In genomic region chr9:66605876-66606750, GRCm38 (mm10) we compare ENCODE assay signal across 9 mouse cellular contexts. TPM values are rescaled to one million over a fixed set of nuclear protein-coding genes. Genes with fewer than 3 reads are reported as not detected.
DNase-seq lines count a peak whose midpoint lies in the region; ATAC-seq lines count a peak whose summit lies in the region.
"Had no signal": no experiment of that assay in that cellular context is flagged by ENCODE, and none has a peak within 500 bp of the region (broad histone marks: within the 10 kb centered on the region; RNA-seq: fewer than 3 reads in every experiment).

No protein-coding gene starts in this region.

- no peaks in the 10 kb centered on the region for H3K9me3 ChIP-seq in kidney, embryonic 16.5 days (ENCODE audit: low read length)
- H3K9me3 ChIP-seq in forebrain, embryonic 10.5 days, result no peaks in the 10 kb centered on the region
- no peaks in the 10 kb centered on the region for H3K9me3 ChIP-seq in forebrain, embryonic 14.5 days (replicated peaks; ENCODE audit: control insufficient read depth, low read length)
- H3K9me3 ChIP-seq: midbrain, embryonic 12.5 days had no signal

- no peak overlapping the region for H3K27ac ChIP-seq in kidney, embryonic 16.5 days (ENCODE audit: low read length)
- no peak overlapping the region for H3K27ac ChIP-seq in forebrain, embryonic 10.5 days
- H3K27ac ChIP-seq in forebrain, embryonic 14.5 days (ENCODE audit: low read depth, low read length), result no peak overlapping the region
- H3K27ac ChIP-seq: midbrain, embryonic 12.5 days had no signal

- peaks cover 11% of the 10 kb centered on the region; the same call in 1 of the 2 replicates for H3K4me1 ChIP-seq in kidney, embryonic 16.5 days (ENCODE audit: insufficient read depth, low read length)
- 0 out of 2 replicates have a peak, but pooled peaks cover 3% of the 10 kb centered on the region for H3K4me1 ChIP-seq in forebrain, embryonic 10.5 days
- no peaks in the 10 kb centered on the region for H3K4me1 ChIP-seq in forebrain, embryonic 14.5 days (ENCODE audit: control insufficient read depth, insufficient read depth, low read length)

- no peaks in the 10 kb centered on the region for H3K36me3 ChIP-seq in kidney, embryonic 16.5 days (ENCODE audit: insufficient read depth, low read length)
- no peaks in the 10 kb centered on the region for H3K36me3 ChIP-seq in forebrain, embryonic 10.5 days (replicated peaks)
- H3K36me3 ChIP-seq in forebrain, embryonic 14.5 days (ENCODE audit: control insufficient read depth, insufficient read depth, low read length), result no peaks in the 10 kb centered on the region
- H3K36me3 ChIP-seq: midbrain, embryonic 12.5 days had no signal

- peak overlapping the region; percentile 28 for H3K4me2 ChIP-seq in kidney, embryonic 16.5 days (replicated peaks; ENCODE audit: low read depth, low read length)
- no peak overlapping the region for H3K4me2 ChIP-seq in forebrain, embryonic 14.5 days (ENCODE audit: low read length)
- H3K4me2 ChIP-seq: midbrain, embryonic 12.5 days had no signal

- WGBS in kidney, embryonic 16.5 days, result 55% methylated on average over 13 of the region's 13 CpGs
- WGBS in forebrain, embryonic 10.5 days, result 89% methylated on average over 13 of the region's 13 CpGs
- 60% methylated on average over 13 of the region's 13 CpGs for WGBS in forebrain, embryonic 14.5 days

- no peak for ATAC-seq in kidney, embryonic 16.5 days (ENCODE audit: low FRiP score, low TSS enrichment)
- no peak for ATAC-seq in forebrain, embryonic 14.5 days

- DNase-seq in right cerebral cortex, postnatal 4 days, result peak; percentile 12
- DNase-seq in right cerebral cortex, postnatal 25 days, result no peak
- peak; percentile 74 for DNase-seq in lung, postnatal 36 days
- no peak for DNase-seq in embryo, embryonic 9.5 days (ENCODE audit: extremely low spot score)
- no peak for DNase-seq in forebrain, embryonic 10.5 days (ENCODE audit: extremely low spot score, low spot score)
- no peak for DNase-seq in forebrain, embryonic 14.5 days (ENCODE audit: low spot score)
- DNase-seq in layer of hippocampus, postnatal 10 days (ENCODE audit: low spot score in 2 of 2), result no peak

- no peak overlapping the region for H3K9ac ChIP-seq in kidney, embryonic 16.5 days (replicated peaks; ENCODE audit: low read length)
- H3K9ac ChIP-seq in forebrain, embryonic 14.5 days (ENCODE audit: low read length), result no peak overlapping the region
- H3K9ac ChIP-seq: midbrain, embryonic 12.5 days had no signal

- no peak overlapping the region for H3K4me3 ChIP-seq in kidney, embryonic 16.5 days (ENCODE audit: low read length)
- no peak overlapping the region for H3K4me3 ChIP-seq in forebrain, embryonic 10.5 days
- H3K4me3 ChIP-seq in forebrain, embryonic 14.5 days (ENCODE audit: low read depth, low read length), result no peak overlapping the region
- H3K4me3 ChIP-seq: midbrain, embryonic 12.5 days had no signal

- no peaks in the 10 kb centered on the region for H3K27me3 ChIP-seq in kidney, embryonic 16.5 days (ENCODE audit: insufficient read depth, low read length)
- H3K27me3 ChIP-seq in forebrain, embryonic 10.5 days (ENCODE audit: poor library complexity, severe bottlenecking), result 0 out of 2 replicates have a peak, but pooled peaks cover 3% of the 10 kb centered on the region
- no peaks in the 10 kb centered on the region for H3K27me3 ChIP-seq in forebrain, embryonic 14.5 days (replicated peaks; ENCODE audit: control insufficient read depth, insufficient read depth, low read length)
- H3K27me3 ChIP-seq: midbrain, embryonic 12.5 days had no signal

RNA-seq across cellular contexts. Expression of gene Usp3, which starts 13.2 kb away (rescaled TPM):
- 62.4 and 67.1 TPM in 2 replicates for polyA plus RNA-seq in kidney, embryonic 16.5 days (2015; fragmentation: Nextera tagmentation; extraction: Ambion mirVana)
- polyA plus RNA-seq in forebrain, embryonic 10.5 days (2016; fragmentation: Nextera tagmentation; extraction: Ambion mirVana), result 95.1 and 101 TPM in 2 replicates
- 125 and 134 TPM in 2 replicates for polyA plus RNA-seq in forebrain, embryonic 14.5 days (2014; fragmentation: Nextera tagmentation; extraction: Ambion mirVana)
- total RNA-seq in layer of hippocampus, postnatal 10 days (2021), result 10 to 100 TPM; 46.9 to 47.4 TPM

Comparison
In these comparisons a context has a peak if more than half of its experiments do, and no peak if none do; other contexts are left out.
1. DNase-seq: peak in right cerebral cortex, postnatal 4 days (single experiment) and lung, postnatal 36 days (single experiment); none in right cerebral cortex, postnatal 25 days (single experiment), embryo, embryonic 9.5 days (single experiment), forebrain, embryonic 10.5 days (single experiment), forebrain, embryonic 14.5 days (single experiment) and layer of hippocampus, postnatal 10 days (0 of 2).